Comparison of ENCODE assay signal across 22 mouse cellular contexts in genomic region chr6:34906125-34906524, GRCm38 (mm10). TPM values are rescaled to one million over a fixed set of nuclear protein-coding genes. Genes with fewer than 3 reads are reported as not detected.
DNase-seq lines count a peak whose midpoint lies in the region; ATAC-seq and TF ChIP-seq lines count a peak whose summit lies in the region.
"Had no signal": no experiment of that assay in that cellular context is flagged by ENCODE, and none has a peak within 500 bp of the region (broad histone marks: within the 10 kb centered on the region; RNA-seq: fewer than 3 reads in every experiment).

No protein-coding gene starts in this region.

- H3K36me3 ChIP-seq in intestine, postnatal 0 days (ENCODE audit: control insufficient read depth, insufficient read depth) = peaks cover 23% of the 10 kb centered on the region; the same call in 1 of the 2 replicates
- H3K36me3 ChIP-seq in intestine, embryonic 16.5 days (ENCODE audit: control insufficient read depth, insufficient read depth, low read length) = peaks cover 12% of the 10 kb centered on the region; the same call in 1 of the 2 replicates
- H3K36me3 ChIP-seq in liver, embryonic 12.5 days = peaks cover 79% of the 10 kb centered on the region
- peaks cover 27% of the 10 kb centered on the region for H3K36me3 ChIP-seq in liver, embryonic 11.5 days (ENCODE audit: control insufficient read depth, insufficient read depth, low read length)
- peaks cover 22% of the 10 kb centered on the region for H3K36me3 ChIP-seq in liver, embryonic 16.5 days (ENCODE audit: control insufficient read depth, insufficient read depth)

- no peaks in the 10 kb centered on the region for H3K4me1 ChIP-seq in intestine, postnatal 0 days (replicated peaks; ENCODE audit: control insufficient read depth, insufficient read depth, low read length)
- H3K4me1 ChIP-seq in intestine, embryonic 16.5 days (ENCODE audit: control insufficient read depth, insufficient read depth, low read length) = peaks cover 6% of the 10 kb centered on the region
- peaks cover 79% of the 10 kb centered on the region for H3K4me1 ChIP-seq in liver, embryonic 12.5 days
- H3K4me1 ChIP-seq in liver, embryonic 11.5 days (replicated peaks; ENCODE audit: control insufficient read depth, insufficient read depth, low read length) = peaks cover 43% of the 10 kb centered on the region
- H3K4me1 ChIP-seq in liver, embryonic 16.5 days (ENCODE audit: control insufficient read depth, low read depth, low read length) = peaks cover 51% of the 10 kb centered on the region

- no peak overlapping the region for H3K9ac ChIP-seq in intestine, postnatal 0 days (ENCODE audit: low read depth, low read length)
- H3K9ac ChIP-seq in intestine, embryonic 16.5 days (ENCODE audit: low read depth, low read length) = no peak overlapping the region
- H3K9ac ChIP-seq in liver, embryonic 12.5 days = peak overlapping the region; percentile 70
- no peak overlapping the region for H3K9ac ChIP-seq in liver, embryonic 11.5 days (ENCODE audit: low read depth, low read length)
- no peak overlapping the region for H3K9ac ChIP-seq in liver, embryonic 16.5 days (ENCODE audit: low read depth, low read length)
- H3K9ac ChIP-seq: embryonic facial prominence, embryonic 12.5 days; heart, embryonic 13.5 days; limb, embryonic 15.5 days; neural tube, embryonic 13.5 days had no signal

- no peak overlapping the region for H3K27ac ChIP-seq in intestine, postnatal 0 days (ENCODE audit: low read depth, low read length)
- H3K27ac ChIP-seq in intestine, embryonic 16.5 days (ENCODE audit: low read length) = no peak overlapping the region
- peak overlapping the region; percentile 98 for H3K27ac ChIP-seq in liver, embryonic 12.5 days
- H3K27ac ChIP-seq in liver, embryonic 11.5 days (ENCODE audit: low read depth, low read length) = no peak overlapping the region
- peak overlapping the region; percentile 97 for H3K27ac ChIP-seq in liver, embryonic 16.5 days (ENCODE audit: low read length)
- H3K27ac ChIP-seq: embryonic facial prominence, embryonic 12.5 days; heart, embryonic 13.5 days; limb, embryonic 15.5 days; neural tube, embryonic 13.5 days had no signal

- no peak for ATAC-seq in intestine, postnatal 0 days
- ATAC-seq in intestine, embryonic 16.5 days = no peak
- ATAC-seq in liver, embryonic 12.5 days = no peak
- ATAC-seq in liver, embryonic 11.5 days (replicated peaks; ENCODE audit: low FRiP score) = no peak
- no peak for ATAC-seq in liver, embryonic 16.5 days (ENCODE audit: low read depth)
- ATAC-seq in megakaryocyte progenitor cell, adult 5-6 weeks (replicated peaks; ENCODE audit: poor library complexity) = no peak
- ATAC-seq: forebrain, embryonic 16.5 days; Patski had no signal

- no peak for DNase-seq in liver, embryonic 11.5 days (ENCODE audit: low spot score)
- DNase-seq in NIH3T3 (ENCODE audit: low read depth) = peak; percentile 11
- no peak for DNase-seq in right cerebral cortex, postnatal 25 days
- DNase-seq: adrenal gland, adult 8-10 months; cerebellum, postnatal 10 days; layer of hippocampus, postnatal 36 days; thymus, postnatal 4 days had no signal

- H3K4me2 ChIP-seq in intestine, postnatal 0 days (replicated peaks; ENCODE audit: low read depth) = no peak overlapping the region
- H3K4me2 ChIP-seq in intestine, embryonic 16.5 days (ENCODE audit: low read depth, low read length) = no peak overlapping the region
- peak overlapping the region; percentile 79 for H3K4me2 ChIP-seq in liver, embryonic 12.5 days
- H3K4me2 ChIP-seq in liver, embryonic 11.5 days = no peak overlapping the region
- no peak overlapping the region for H3K4me2 ChIP-seq in liver, embryonic 16.5 days (ENCODE audit: low read depth, low read length)
- H3K4me2 ChIP-seq: embryonic facial prominence, embryonic 12.5 days; heart, embryonic 13.5 days; limb, embryonic 15.5 days; neural tube, embryonic 13.5 days had no signal

- H3K4me3 ChIP-seq in intestine, postnatal 0 days (ENCODE audit: low read depth, low read length) = no peak overlapping the region
- no peak overlapping the region for H3K4me3 ChIP-seq in intestine, embryonic 16.5 days (ENCODE audit: low read length)
- H3K4me3 ChIP-seq in liver, embryonic 12.5 days = no peak overlapping the region
- no peak overlapping the region for H3K4me3 ChIP-seq in liver, embryonic 11.5 days (ENCODE audit: low read depth, low read length)
- H3K4me3 ChIP-seq in liver, embryonic 16.5 days (ENCODE audit: low read depth, low read length) = no peak overlapping the region
- H3K4me3 ChIP-seq: embryonic facial prominence, embryonic 12.5 days; heart, embryonic 13.5 days; limb, embryonic 15.5 days; neural tube, embryonic 13.5 days had no signal

- H3K9me3 ChIP-seq in intestine, postnatal 0 days (ENCODE audit: control insufficient read depth) = no peaks in the 10 kb centered on the region
- no peaks in the 10 kb centered on the region for H3K9me3 ChIP-seq in intestine, embryonic 16.5 days (ENCODE audit: control insufficient read depth, low read length)
- H3K9me3 ChIP-seq in liver, embryonic 12.5 days (replicated peaks) = no peaks in the 10 kb centered on the region
- no peaks in the 10 kb centered on the region for H3K9me3 ChIP-seq in liver, embryonic 11.5 days (ENCODE audit: control insufficient read depth, low read length)
- no peaks in the 10 kb centered on the region for H3K9me3 ChIP-seq in liver, embryonic 16.5 days (replicated peaks; ENCODE audit: control insufficient read depth, low read length)
- H3K9me3 ChIP-seq: embryonic facial prominence, embryonic 12.5 days; heart, embryonic 13.5 days; limb, embryonic 15.5 days; neural tube, embryonic 13.5 days had no signal

- TF ChIP-seq CTCF in intestine, postnatal 0 days (IDR thresholded peaks at IDR 0.05; ENCODE audit: low read depth) = peak; percentile 51

- WGBS in intestine, postnatal 0 days = 74% methylated on average over 2 of the region's 2 CpGs
- 79% methylated on average over 2 of the region's 2 CpGs for WGBS in intestine, embryonic 16.5 days
- WGBS in liver, embryonic 12.5 days (ENCODE audit: insufficient replicate concordance) = 63% methylated on average over 2 of the region's 2 CpGs
- 73% methylated on average over 2 of the region's 2 CpGs for WGBS in liver, embryonic 11.5 days
- WGBS in liver, embryonic 16.5 days (ENCODE audit: insufficient replicate concordance) = 60% methylated on average over 2 of the region's 2 CpGs

- H3K27me3 ChIP-seq in intestine, postnatal 0 days (replicated peaks; ENCODE audit: control insufficient read depth, insufficient read depth, low read length) = no peaks in the 10 kb centered on the region
- no peaks in the 10 kb centered on the region for H3K27me3 ChIP-seq in intestine, embryonic 16.5 days (replicated peaks; ENCODE audit: control insufficient read depth, insufficient read depth, low read length)
- no peaks in the 10 kb centered on the region for H3K27me3 ChIP-seq in liver, embryonic 12.5 days (replicated peaks)
- no peaks in the 10 kb centered on the region for H3K27me3 ChIP-seq in liver, embryonic 11.5 days (replicated peaks; ENCODE audit: control insufficient read depth, insufficient read depth, low read length)
- H3K27me3 ChIP-seq in liver, embryonic 16.5 days (ENCODE audit: control insufficient read depth, insufficient read depth, low read depth, low read length) = no peaks in the 10 kb centered on the region
- H3K27me3 ChIP-seq: embryonic facial prominence, embryonic 12.5 days; heart, embryonic 13.5 days; limb, embryonic 15.5 days; neural tube, embryonic 13.5 days; Patski had no signal

RNA-seq across cellular contexts. Expression of gene Wdr91, which starts 4.6 kb away (rescaled TPM):
- 5.7 and 6.9 TPM in 2 replicates for polyA plus RNA-seq in intestine, postnatal 0 days (2015; fragmentation: Nextera tagmentation; extraction: Ambion mirVana)
- polyA plus RNA-seq in intestine, embryonic 16.5 days (2015; fragmentation: Nextera tagmentation; extraction: Ambion mirVana) = 7.2 and 7.5 TPM in 2 replicates
- polyA plus RNA-seq in liver, embryonic 12.5 days (2016; fragmentation: Nextera tagmentation; extraction: Ambion mirVana) = 14.2 and 18.6 TPM in 2 replicates
- polyA plus RNA-seq in liver, embryonic 11.5 days (2014; fragmentation: Nextera tagmentation; extraction: Ambion mirVana) = 15.5 and 19.3 TPM in 2 replicates
- polyA plus RNA-seq in liver, embryonic 16.5 days (2015; fragmentation: Nextera tagmentation; extraction: Ambion mirVana) = 9.6 and 10.3 TPM in 2 replicates
- total RNA-seq in megakaryocyte progenitor cell, adult 5-6 weeks (2015) = 5.8 and 6.1 TPM in 2 replicates
- 20.5 and 22.7 TPM in 2 replicates for total RNA-seq in megakaryocyte progenitor cell, adult 5-6 weeks (2017)

RNA-seq across cellular contexts. Expression of gene Stra8, which starts 13.8 kb away (rescaled TPM):
- polyA plus RNA-seq in intestine, postnatal 0 days (2015; fragmentation: Nextera tagmentation; extraction: Ambion mirVana) = not detected in 2 replicates
- not detected in 2 replicates for polyA plus RNA-seq in intestine, embryonic 16.5 days (2015; fragmentation: Nextera tagmentation; extraction: Ambion mirVana)
- polyA plus RNA-seq in liver, embryonic 12.5 days (2016; fragmentation: Nextera tagmentation; extraction: Ambion mirVana) = not detected in 2 replicates
- polyA plus RNA-seq in liver, embryonic 11.5 days (2014; fragmentation: Nextera tagmentation; extraction: Ambion mirVana) = not detected in 2 replicates
- polyA plus RNA-seq in liver, embryonic 16.5 days (2015; fragmentation: Nextera tagmentation; extraction: Ambion mirVana) = not detected in 2 replicates
- not detected in 2 replicates for total RNA-seq in megakaryocyte progenitor cell, adult 5-6 weeks (2015)
- not detected in 2 replicates for total RNA-seq in megakaryocyte progenitor cell, adult 5-6 weeks (2017)
- total RNA-seq: adrenal gland, adult 8-10 months; gastrocnemius, adult 8-10 months; hematopoietic stem cell, adult 5-6 weeks; layer of hippocampus, postnatal 36 days; left cerebral cortex, postnatal 25 days had no signal
- polyA plus RNA-seq: embryonic facial prominence, embryonic 12.5 days; forebrain, embryonic 16.5 days; heart, embryonic 13.5 days; kidney, embryonic 14.5 days; limb, embryonic 15.5 days; neural tube, embryonic 13.5 days; Patski had no signal

RNA-seq across cellular contexts. Expression of gene Cyren, which starts 28.3 kb away (rescaled TPM):
- polyA plus RNA-seq in intestine, postnatal 0 days (2015; fragmentation: Nextera tagmentation; extraction: Ambion mirVana) = 6.2 and 6.8 TPM in 2 replicates
- 11.4 and 11.9 TPM in 2 replicates for polyA plus RNA-seq in intestine, embryonic 16.5 days (2015; fragmentation: Nextera tagmentation; extraction: Ambion mirVana)
- 16.0 and 16.5 TPM in 2 replicates for polyA plus RNA-seq in liver, embryonic 12.5 days (2016; fragmentation: Nextera tagmentation; extraction: Ambion mirVana)
- 20.1 and 20.5 TPM in 2 replicates for polyA plus RNA-seq in liver, embryonic 11.5 days (2014; fragmentation: Nextera tagmentation; extraction: Ambion mirVana)
- polyA plus RNA-seq in liver, embryonic 16.5 days (2015; fragmentation: Nextera tagmentation; extraction: Ambion mirVana) = 5.7 and 5.9 TPM in 2 replicates
- total RNA-seq in megakaryocyte progenitor cell, adult 5-6 weeks (2015) = 5.1 and 5.6 TPM in 2 replicates
- 2.5 and 2.9 TPM in 2 replicates for total RNA-seq in megakaryocyte progenitor cell, adult 5-6 weeks (2017)

RNA-seq across cellular contexts. Expression of gene Tmem140, which starts 43.2 kb away (rescaled TPM):
- 12.9 and 25.0 TPM in 2 replicates for polyA plus RNA-seq in intestine, postnatal 0 days (2015; fragmentation: Nextera tagmentation; extraction: Ambion mirVana)
- 1.8 TPM in 2 replicates for polyA plus RNA-seq in intestine, embryonic 16.5 days (2015; fragmentation: Nextera tagmentation; extraction: Ambion mirVana)
- polyA plus RNA-seq in liver, embryonic 12.5 days (2016; fragmentation: Nextera tagmentation; extraction: Ambion mirVana) = 2.6 and 3.7 TPM in 2 replicates
- 2.7 and 3.2 TPM in 2 replicates for polyA plus RNA-seq in liver, embryonic 11.5 days (2014; fragmentation: Nextera tagmentation; extraction: Ambion mirVana)
- 8.8 and 10.0 TPM in 2 replicates for polyA plus RNA-seq in liver, embryonic 16.5 days (2015; fragmentation: Nextera tagmentation; extraction: Ambion mirVana)
- 0.10 and 1.2 TPM in 2 replicates for total RNA-seq in megakaryocyte progenitor cell, adult 5-6 weeks (2015)
- total RNA-seq in megakaryocyte progenitor cell, adult 5-6 weeks (2017) = 0.33 and 0.88 TPM in 2 replicates

Comparison
In these comparisons a context has a peak if more than half of its experiments do, and no peak if none do; other contexts are left out.
1. H3K27ac ChIP-seq: peak in liver, embryonic 12.5 days (single experiment) and liver, embryonic 16.5 days (single experiment); none in intestine, postnatal 0 days (single experiment), intestine, embryonic 16.5 days (single experiment) and liver, embryonic 11.5 days (single experiment).